Mouse (Mus musculus) megakaryocyte, adult 5-6 weeks (primary cell): ENCODE measurements around the gene Smco3. TPM values are rescaled to one million over a fixed set of nuclear protein-coding genes. Genes with fewer than 3 reads are reported as not detected.
"Not testable (repeated sequence)": the region's sequence is repeated elsewhere in the genome, so short reads cannot be mapped to it uniquely, and the experiment has no call there.

ENCODE experiments used
- ATAC-seq: 2 replicates; pipeline ENCODE4 v1.8.0; 2016; ENCODE audit warnings: mild to moderate bottlenecking, inconsistent platforms; ENCODE audit not compliant: poor library complexity, severe bottlenecking
- total RNA-seq, 2 experiments: library from RNA; stranded (forward) in 1 of 2; stranded (reverse) in 1 of 2; fragments of 153-499, 151-499 nt in 1 of 2; fragments of 221-1000, 200-1000 nt in 1 of 2; gene quantifications; 2 replicates each; pipeline versions ENCODE4 v1.2.3 to v1.2.4; 2015 to 2017

Gene Smco3
- total RNA-seq (2015) (0.21 and 0.51 TPM in 2 replicates), total RNA-seq (2017) (0.26 and 0.49 TPM in 2 replicates)

- ATAC-seq = no peak
These were observed at the start of gene Smco3 for GRCm38 (mm10) chr6:136835352-136835751. Smco3 (minus strand) TSS chr6:136835452.

GRCm38 (mm10) chr6:136884766-136885165, 49.5 kb upstream of the Smco3 start:
- ATAC-seq = not testable (repeated sequence)

GRCm38 (mm10) chr6:136883961-136884360, 48.7 kb upstream of the Smco3 start:
- no peak for ATAC-seq

- ATAC-seq = no peak
These were observed 48.2 kb upstream of the Smco3 start for GRCm38 (mm10) chr6:136883431-136883915.

- ATAC-seq = no peak
These were observed 46.4 kb upstream of the Smco3 start for GRCm38 (mm10) chr6:136881678-136882077.

- no peak for ATAC-seq
These were observed 40.4 kb upstream of the Smco3 start, which contains the start of gene Mgp for GRCm38 (mm10) chr6:136875670-136876069. Mgp (minus strand) TSS chr6:136875823.

- ATAC-seq = no peak
These were observed 39.3 kb upstream of the Smco3 start for GRCm38 (mm10) chr6:136874599-136874998.

GRCm38 (mm10) chr6:136868921-136869320, 33.7 kb upstream of the Smco3 start:
- no peak for ATAC-seq

GRCm38 (mm10) chr6:136866150-136866549, 30.9 kb upstream of the Smco3 start:
- ATAC-seq = no peak

GRCm38 (mm10) chr6:136865360-136865759, 30.1 kb upstream of the Smco3 start:
- no peak for ATAC-seq

GRCm38 (mm10) chr6:136861020-136861419, 25.8 kb upstream of the Smco3 start:
- peak; percentile 64 for ATAC-seq

- ATAC-seq = no peak
These were observed 23.2 kb upstream of the Smco3 start for GRCm38 (mm10) chr6:136858420-136858819.

GRCm38 (mm10) chr6:136857873-136858260, 22.6 kb upstream of the Smco3 start:
- no peak for ATAC-seq

- ATAC-seq = peak; percentile 56
These were observed 22.1 kb upstream of the Smco3 start, which contains the start of gene Art4 for GRCm38 (mm10) chr6:136857186-136857872. Art4 (minus strand) TSS chr6:136857733.

GRCm38 (mm10) chr6:136856071-136856636, 20.9 kb upstream of the Smco3 start:
- ATAC-seq = no peak

GRCm38 (mm10) chr6:136855183-136855582, 19.9 kb upstream of the Smco3 start:
- ATAC-seq = no peak

GRCm38 (mm10) chr6:136854361-136854781, 19.1 kb upstream of the Smco3 start:
- no peak for ATAC-seq

- ATAC-seq = peak; percentile 70
These were observed 17.5 kb upstream of the Smco3 start for GRCm38 (mm10) chr6:136852762-136853161.

- no peak for ATAC-seq
These were observed 17.1 kb upstream of the Smco3 start for GRCm38 (mm10) chr6:136852348-136852747.

GRCm38 (mm10) chr6:136850267-136850666, 15.0 kb upstream of the Smco3 start:
- no peak for ATAC-seq

GRCm38 (mm10) chr6:136848971-136849370, 13.7 kb upstream of the Smco3 start:
- ATAC-seq = no peak

GRCm38 (mm10) chr6:136848399-136848798, 13.1 kb upstream of the Smco3 start:
- no peak for ATAC-seq
